Mouse (Mus musculus): ENCODE measurements around the gene Tnni1. TPM values are rescaled to one million over a fixed set of nuclear protein-coding genes. Genes with fewer than 3 reads are reported as not detected.

Tnni1 gene
- total RNA-seq, 2 experiments from 2014 or later: 298 to 331 TPM

- no peak for DNase-seq (ENCODE audit: low spot score in 2 of 2)
These were observed 21.1 kb downstream of the Tnni1 start for GRCm38 (mm10) chr1:135800192-135800950.

- no peak for DNase-seq (ENCODE audit: low spot score in 2 of 2)
These were observed 28.3 kb downstream of the Tnni1 start for GRCm38 (mm10) chr1:135807546-135807945.

- DNase-seq (ENCODE audit: low spot score in 2 of 2): no peak
These were observed 30.9 kb downstream of the Tnni1 start for GRCm38 (mm10) chr1:135810180-135810579.

GRCm38 (mm10) chr1:135811016-135811646 lies 31.9 kb downstream of the Tnni1 start:
- peak; percentile 73 to 82 for DNase-seq (ENCODE audit: low spot score in 2 of 2)

GRCm38 (mm10) chr1:135812205-135812604 lies 33.0 kb downstream of the Tnni1 start:
- DNase-seq (ENCODE audit: low spot score in 2 of 2): no peak

- DNase-seq (ENCODE audit: low spot score in 2 of 2): no peak
These were observed 33.4 kb downstream of the Tnni1 start for GRCm38 (mm10) chr1:135812618-135813017.

GRCm38 (mm10) chr1:135813071-135813470 lies 33.8 kb downstream of the Tnni1 start:
- DNase-seq (ENCODE audit: low spot score in 2 of 2): no peak

GRCm38 (mm10) chr1:135813687-135814395 lies 34.6 kb downstream of the Tnni1 start:
- DNase-seq (ENCODE audit: low spot score in 2 of 2): no peak

GRCm38 (mm10) chr1:135814531-135814930 lies 35.3 kb downstream of the Tnni1 start:
- no peak for DNase-seq (ENCODE audit: low spot score in 2 of 2)

- no peak for DNase-seq (ENCODE audit: low spot score in 2 of 2)
These were observed 38.4 kb downstream of the Tnni1 start for GRCm38 (mm10) chr1:135817595-135817994.

GRCm38 (mm10) chr1:135818481-135819086 lies 39.4 kb downstream of the Tnni1 start, which contains the start of gene Lad1:
Gene Lad1 (plus strand): TSS chr1:135818598.
- no peak for DNase-seq (ENCODE audit: low spot score in 2 of 2)

- DNase-seq (ENCODE audit: low spot score in 2 of 2): no peak
These were observed 40.8 kb downstream of the Tnni1 start for GRCm38 (mm10) chr1:135820071-135820470.

- DNase-seq (ENCODE audit: low spot score in 2 of 2): no peak
These were observed 41.6 kb downstream of the Tnni1 start for GRCm38 (mm10) chr1:135820736-135821364.

- no peak for DNase-seq (ENCODE audit: low spot score in 2 of 2)
These were observed 42.5 kb downstream of the Tnni1 start for GRCm38 (mm10) chr1:135821780-135822179.

- DNase-seq (ENCODE audit: low spot score in 2 of 2): no peak
These were observed 49.7 kb downstream of the Tnni1 start for GRCm38 (mm10) chr1:135828918-135829317.

- DNase-seq (ENCODE audit: low spot score in 2 of 2): no peak
These were observed 55.1 kb downstream of the Tnni1 start for GRCm38 (mm10) chr1:135834206-135834859.

GRCm38 (mm10) chr1:135834983-135835382 lies 55.7 kb downstream of the Tnni1 start:
- DNase-seq (ENCODE audit: low spot score in 2 of 2): no peak

- DNase-seq (ENCODE audit: low spot score in 2 of 2): no peak
These were observed 56.7 kb downstream of the Tnni1 start, which contains the start of gene Tnnt2 for GRCm38 (mm10) chr1:135835716-135836483. Gene Tnnt2 (plus strand): TSS chr1:135836354.

GRCm38 (mm10) chr1:135838626-135839025 lies 59.4 kb downstream of the Tnni1 start:
- no peak for DNase-seq (ENCODE audit: low spot score in 2 of 2)

- DNase-seq (ENCODE audit: low spot score in 2 of 2): no peak
These were observed 59.8 kb downstream of the Tnni1 start for GRCm38 (mm10) chr1:135839065-135839464.

Data from gastrocnemius, postnatal 4 days (tissue).